Mouse (Mus musculus): Measurements from ENCODE around the gene Rnf130.

DNA sequence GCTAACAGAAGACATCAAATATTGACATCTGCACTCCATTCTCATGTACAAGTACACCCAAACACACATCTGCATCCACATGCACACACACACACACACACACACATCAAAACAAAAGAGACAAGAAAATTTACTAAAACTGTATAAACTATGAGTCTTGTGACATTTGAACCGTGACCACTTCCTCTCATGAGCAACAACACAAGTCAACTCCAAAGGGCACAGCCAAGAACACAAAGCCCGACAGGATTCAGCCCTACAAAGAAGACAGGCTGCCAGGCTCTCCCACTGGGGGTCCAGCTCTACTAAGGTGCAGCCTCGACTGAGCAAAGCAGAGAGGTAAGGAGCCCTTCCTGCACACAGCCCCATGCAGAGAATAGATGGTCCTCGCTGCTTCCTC, 42.3 kb upstream of the Rnf130 start:
- TF ChIP-seq USF1 (IDR thresholded peaks at IDR 0.05; ENCODE audit: low read depth, low read length), result no peak
- TF ChIP-seq HCFC1 (IDR thresholded peaks at IDR 0.05; ENCODE audit: low read depth, low read length), result no peak
- TF ChIP-seq SMC3 (IDR thresholded peaks at IDR 0.05; ENCODE audit: low read depth, low read length), result no peak
- TF ChIP-seq CTCF (conservative IDR thresholded peaks at IDR 0.05 in 1 of 2, IDR thresholded peaks at IDR 0.05 in 1 of 2; ENCODE audit: low read depth in 2 of 2, low read length in 2 of 2), result no peak
- no peak for TF ChIP-seq UBTF (IDR thresholded peaks at IDR 0.05; ENCODE audit: low read depth, low read length)
- TF ChIP-seq EP300 (IDR thresholded peaks at IDR 0.05; ENCODE audit: low read length), result no peak
- TF ChIP-seq ZKSCAN1 (IDR thresholded peaks at IDR 0.05; ENCODE audit: borderline replicate concordance, low read depth, low read length), result no peak
- no peak for TF ChIP-seq POLR2A (IDR thresholded peaks at IDR 0.05; ENCODE audit: low read depth, low read length)
